Mouse (Mus musculus) layer of hippocampus, adult 9-10 months (tissue): ENCODE data around the gene Gramd4.
"Not testable (repeated sequence)": the region's sequence is repeated elsewhere in the genome, so short reads cannot be mapped to it uniquely, and the experiment has no call there.

ENCODE experiments used
- DNase-seq: peaks from one replicate; pipeline ENCODE4 v3.0.0; 2022; ENCODE audit warnings: low spot score

Gene Gramd4

DNA sequence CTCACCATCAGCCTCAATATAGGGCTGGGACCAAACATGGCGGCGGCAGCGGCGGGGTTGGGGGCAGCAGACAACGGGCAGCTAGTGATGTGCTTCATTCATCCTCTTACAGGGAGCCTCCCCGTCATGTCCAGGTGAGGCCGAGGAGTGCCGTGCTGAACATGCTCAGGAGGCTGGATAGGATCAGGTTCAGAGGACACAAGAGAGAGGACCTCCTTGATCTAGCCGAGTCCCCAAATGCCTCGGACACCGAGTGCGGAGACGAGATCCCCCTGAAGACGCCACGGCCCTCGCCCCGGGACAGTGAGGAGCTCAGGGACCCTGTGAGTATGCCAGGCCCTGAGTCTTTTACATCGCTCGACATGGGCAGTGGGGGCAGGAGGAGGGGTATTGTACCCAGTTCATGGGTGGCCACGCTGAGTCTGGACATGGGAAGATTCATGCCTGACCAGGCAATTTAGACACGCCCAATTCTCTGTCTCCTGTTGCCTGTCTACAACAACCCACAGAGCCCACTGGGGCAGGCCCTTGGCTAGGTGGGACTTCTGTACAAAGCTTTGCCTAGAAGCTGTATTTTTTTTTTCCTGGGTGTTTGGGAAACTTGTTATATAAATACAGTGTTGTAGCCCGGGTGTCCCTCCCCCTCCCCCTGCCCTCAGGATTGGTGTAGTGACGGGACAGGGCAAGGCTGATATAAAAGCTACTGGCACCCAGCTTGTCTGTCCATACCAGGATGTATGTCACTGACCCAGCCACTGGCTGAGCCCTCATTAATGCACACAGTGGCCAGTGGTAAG, 33.9 kb downstream of the Gramd4 start:
- no peak for DNase-seq

DNA sequence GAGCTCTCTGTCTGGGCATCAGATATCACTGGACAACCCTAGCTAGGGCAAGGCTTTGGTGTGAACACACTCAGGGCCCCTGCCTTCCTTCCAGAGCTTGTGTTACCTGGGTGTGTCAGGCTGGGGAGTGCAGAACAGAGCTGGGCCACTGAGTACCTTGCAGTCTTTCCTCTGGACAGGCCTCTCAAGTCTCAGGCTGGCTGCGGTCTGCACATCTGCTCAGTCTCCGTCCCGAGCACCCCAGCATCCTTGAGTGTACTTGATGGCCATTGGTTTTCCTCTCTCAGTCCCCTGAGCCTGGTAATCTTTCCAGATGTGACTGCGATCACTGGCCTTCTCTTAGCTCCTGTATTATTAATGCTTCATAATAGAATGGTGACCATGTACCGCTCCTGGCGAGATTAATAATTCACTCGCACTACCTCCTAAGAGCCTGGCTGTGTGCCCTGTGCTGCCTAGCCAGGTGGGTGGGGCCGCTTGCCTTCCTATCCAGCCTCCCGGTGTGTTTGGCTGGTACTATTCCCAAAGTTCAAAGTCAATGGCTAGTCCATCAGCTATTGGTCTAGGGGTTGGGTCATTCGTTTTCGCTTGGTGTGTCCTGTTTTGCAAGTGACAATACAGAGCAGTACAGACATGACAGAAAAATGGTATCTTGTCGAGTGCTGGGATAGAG, 34.6 kb downstream of the Gramd4 start:
- no peak for DNase-seq

DNA sequence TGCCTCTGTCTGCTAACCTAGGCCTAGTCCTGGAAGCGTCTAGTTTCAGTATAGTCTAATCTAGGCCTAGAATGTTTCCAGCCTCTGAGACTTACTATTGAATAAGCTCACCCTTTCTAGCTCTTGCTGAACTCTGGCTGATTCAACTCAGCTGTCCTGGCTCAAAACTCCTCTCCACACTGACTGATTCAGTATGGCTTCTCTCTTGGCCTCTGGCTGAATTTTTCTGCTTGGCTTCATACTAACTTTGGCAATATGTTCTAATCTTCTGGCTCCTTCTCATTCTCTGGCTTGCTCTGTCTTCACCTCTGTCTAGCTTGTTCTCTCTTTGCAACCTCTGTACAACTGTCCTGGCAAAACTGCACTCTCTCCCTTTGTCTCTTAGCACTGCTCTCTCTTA, 35.7 kb downstream of the Gramd4 start:
- no peak for DNase-seq

DNA sequence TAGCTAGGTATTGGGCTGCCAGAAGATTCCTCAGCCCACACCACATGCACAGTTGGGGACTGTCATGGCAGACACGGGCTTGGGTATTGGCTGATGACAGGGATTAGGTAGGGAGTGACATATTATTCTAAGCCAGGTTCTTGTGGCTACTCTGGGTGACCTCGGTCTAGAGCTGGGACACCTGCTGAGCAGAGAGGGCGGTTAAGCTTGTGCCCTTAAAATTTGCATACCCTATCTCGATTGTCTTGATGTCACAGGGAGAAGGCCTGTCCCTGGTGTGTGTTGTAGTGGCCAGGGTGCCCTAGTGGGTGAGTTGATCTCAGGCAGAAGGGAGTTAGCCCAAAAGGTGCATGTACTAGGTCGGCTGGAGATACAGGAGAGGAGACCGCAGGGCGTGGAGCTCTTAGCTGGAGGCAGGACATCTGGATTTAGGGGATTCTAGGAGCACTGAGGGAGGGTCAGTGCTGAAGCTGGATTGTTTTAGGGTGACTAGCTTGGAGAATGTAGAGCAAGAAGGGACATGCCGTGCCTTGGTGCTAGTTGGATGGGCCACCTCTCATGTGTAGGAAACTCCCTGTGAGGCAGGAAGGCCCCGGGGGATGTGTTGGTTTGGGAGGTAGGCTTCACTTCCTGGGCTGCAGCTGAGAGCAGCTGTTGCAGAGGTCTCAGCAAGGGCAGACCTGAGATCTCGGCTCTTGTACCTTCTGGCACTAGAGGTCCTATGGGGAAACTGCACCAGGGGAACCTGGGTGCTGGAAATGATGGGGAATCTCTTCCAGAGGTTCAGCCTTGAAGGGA, 37.0 kb downstream of the Gramd4 start:
- no peak for DNase-seq

DNA sequence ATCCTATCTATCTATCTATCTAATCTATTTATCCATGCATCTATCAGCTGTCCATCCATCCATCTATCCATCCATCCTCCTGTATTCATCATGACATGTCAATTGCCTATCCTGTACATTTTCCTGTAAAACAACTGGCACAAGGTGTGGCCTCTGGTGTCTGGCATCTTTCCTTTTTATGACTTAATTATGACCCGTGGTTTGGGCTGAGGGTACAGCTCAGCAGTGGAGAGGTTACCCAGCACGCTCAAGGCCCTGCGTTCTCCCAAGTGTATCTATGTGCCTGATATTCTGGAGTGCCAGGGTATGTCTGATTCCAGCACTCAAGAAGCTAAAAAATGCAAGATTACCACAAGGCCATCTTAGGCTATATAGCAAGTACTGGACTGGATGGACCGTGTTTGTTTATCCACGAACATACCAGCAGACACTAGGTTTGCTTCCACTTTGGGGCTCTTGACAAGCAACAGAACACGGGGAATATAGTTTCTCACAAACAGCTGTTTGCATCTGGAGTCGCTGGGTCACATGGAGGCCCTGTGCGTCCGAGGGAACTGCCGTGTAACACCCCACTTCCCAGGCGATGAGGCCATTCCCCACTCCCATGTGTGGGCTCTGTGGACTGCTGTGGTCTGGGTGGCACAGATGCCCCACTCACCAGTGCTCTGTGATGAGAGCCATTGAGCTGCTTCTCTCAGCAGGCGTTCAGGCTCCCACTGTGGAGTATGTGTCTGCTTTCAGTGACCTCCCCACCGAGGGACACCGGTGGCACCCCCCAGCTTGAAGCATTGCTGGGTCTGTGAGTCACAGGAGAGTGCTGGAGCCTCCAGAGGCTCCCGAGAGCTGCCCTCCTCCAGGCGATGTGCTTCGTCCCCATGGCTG, 38.5 kb downstream of the Gramd4 start:
- no peak for DNase-seq

DNA sequence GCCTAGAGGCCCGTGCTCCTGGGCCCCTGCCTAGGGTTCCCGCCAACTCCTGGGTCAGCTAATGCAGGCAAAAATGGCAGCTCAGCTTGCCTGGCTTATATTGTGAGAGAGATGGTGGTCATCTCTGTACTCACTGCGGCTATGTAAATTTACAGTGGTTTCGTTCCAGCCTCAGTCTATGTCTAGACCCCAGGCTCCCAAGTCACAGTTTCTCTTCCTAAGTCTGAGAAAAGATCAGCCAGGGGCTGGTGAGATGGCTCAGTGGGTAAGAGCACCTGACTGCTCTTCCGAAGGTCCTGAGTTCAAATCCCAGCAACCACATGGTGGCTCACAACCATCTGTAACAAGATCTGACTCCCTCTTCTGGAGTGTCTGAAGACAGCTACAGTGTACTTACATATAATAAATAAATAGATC, 39.1 kb downstream of the Gramd4 start:
- not testable (repeated sequence) for DNase-seq

DNA sequence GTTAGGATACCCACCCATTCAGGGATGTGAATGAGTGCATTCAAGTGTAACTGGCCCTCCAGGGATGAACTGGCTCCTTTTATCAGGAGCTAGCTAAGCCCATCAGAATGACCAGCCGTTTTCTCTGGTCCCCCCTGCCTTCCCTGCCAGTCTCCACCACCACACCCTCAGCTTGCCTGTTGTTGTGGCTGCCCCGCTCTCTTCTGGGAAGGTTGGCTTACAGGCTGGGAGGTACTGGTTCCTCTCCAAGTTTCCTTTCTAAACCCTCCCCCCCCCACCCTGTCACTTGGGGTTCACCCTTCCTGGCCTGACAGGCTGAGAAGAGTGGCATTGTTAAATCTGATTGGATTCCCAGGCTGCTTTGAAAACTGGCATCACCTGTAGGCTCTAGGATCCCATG, 40.4 kb downstream of the Gramd4 start:
- no peak for DNase-seq

DNA sequence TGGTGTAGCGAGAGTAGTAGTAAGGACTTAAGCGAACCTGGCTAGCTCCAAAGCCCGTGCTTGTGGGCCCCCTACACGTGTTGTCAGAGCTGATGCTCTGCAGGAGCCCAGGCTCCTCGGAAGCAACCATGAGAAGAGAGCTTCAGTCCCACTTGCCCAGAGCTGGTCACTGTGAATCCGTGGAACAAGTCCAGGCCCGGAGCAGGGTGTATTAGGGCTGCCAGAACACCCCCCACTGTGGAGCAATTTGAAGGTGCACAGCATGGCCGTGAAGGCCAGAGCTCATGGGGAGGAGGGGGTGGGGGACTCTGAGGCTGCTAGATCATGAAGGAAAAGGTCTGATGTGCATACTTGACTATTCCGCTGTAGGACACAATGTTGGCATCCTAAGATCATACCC, 44.1 kb downstream of the Gramd4 start:
- no peak for DNase-seq

DNA sequence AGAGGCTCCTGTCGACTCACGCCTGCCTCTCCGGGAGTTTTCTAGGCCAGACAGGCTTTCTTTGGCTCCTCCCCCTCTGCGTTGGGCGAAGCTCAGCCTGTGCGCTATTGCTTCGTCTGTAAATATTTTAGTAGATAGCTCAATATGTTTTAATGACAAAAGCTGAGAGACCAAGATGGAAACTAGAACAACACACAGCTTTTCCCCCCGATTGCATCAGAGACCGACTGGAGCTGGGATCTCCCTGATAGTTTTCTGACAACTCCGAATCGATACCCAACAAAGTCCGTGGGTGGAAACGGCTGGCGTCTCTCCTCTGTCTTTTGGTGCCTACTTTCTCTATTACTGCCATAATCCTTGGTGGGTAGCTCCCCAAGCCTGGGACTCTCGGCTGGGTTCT, 44.8 kb downstream of the Gramd4 start:
- no peak for DNase-seq

DNA sequence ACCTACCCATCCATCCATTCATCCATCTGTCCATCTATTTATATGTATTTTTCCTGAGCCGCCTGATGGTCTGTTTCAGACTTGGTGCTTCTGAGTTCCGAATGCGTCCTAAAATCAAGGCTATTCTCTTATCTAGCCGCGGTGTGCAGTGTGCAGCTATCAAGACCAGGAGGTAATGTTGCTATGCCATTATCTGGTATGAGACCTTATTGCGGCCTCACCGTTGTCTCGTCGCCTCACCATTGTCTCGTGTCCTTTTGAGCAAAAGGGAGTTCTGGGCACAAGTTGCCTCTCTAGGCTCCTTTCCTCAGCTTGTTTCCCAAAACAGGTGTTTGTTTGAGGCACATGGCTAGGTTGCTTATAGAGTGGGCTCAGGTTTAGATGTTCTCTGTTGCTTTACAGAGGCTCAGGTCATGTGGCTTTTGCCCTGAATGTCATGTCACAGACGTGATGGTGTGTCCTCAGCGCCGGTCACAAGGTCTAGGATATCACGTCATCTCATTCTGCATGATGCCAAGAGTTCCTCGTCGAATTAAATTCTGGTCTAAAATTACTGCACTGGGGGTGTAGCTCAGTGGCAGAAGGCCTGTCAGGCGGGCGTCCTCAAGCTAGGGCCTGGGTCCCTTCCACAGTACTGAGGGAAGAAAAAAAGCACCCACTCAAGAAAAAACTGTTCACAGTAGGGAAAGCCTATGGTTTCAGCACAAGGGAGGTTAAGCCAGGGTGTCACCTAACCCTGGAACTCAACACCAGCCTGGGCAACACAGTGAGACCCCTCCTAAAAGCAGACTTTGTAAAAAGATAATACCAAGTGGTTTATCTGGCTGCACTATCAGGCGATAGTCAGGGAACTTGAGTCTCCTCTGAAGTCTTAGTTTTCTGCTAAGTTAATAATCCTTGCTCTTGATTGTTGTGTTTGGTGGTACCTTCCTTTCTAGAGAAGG, 47.2 kb downstream of the Gramd4 start:
- no peak for DNase-seq

DNA sequence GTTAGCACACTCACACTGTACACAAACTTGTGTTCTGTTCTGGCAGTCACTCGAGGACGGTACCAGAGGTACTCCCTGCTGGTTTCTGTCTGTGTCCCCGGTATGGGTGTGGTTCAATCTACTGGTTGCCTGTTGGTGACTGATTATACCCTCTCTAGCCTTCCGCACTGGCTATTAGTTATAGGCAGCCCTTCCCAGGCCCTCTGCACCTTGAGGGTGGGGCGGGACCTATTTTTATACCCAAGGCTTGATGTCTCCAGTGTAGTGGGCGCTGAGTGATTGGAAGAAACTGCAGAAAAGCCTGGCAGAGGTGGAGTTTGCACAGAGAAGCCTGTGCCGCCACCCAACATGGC, 47.8 kb downstream of the Gramd4 start:
- no peak for DNase-seq

DNA sequence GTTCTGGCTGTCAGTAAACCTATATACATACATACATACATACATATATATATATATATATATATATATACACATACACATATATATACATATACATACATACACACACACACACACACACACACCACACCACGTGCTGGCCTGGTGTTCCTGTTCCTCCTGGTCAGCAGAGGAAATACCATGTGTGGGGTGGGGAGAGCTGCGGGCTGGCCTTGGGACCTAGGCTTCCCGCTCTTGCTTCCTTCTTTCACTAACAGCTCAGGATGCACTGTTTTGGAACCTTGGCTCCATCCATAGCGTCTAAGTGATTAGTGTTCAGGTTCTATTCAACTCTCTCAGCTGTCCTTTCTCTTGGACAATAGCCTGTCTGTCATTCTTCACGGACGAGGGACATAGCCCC, 48.3 kb downstream of the Gramd4 start:
- no peak for DNase-seq

DNA sequence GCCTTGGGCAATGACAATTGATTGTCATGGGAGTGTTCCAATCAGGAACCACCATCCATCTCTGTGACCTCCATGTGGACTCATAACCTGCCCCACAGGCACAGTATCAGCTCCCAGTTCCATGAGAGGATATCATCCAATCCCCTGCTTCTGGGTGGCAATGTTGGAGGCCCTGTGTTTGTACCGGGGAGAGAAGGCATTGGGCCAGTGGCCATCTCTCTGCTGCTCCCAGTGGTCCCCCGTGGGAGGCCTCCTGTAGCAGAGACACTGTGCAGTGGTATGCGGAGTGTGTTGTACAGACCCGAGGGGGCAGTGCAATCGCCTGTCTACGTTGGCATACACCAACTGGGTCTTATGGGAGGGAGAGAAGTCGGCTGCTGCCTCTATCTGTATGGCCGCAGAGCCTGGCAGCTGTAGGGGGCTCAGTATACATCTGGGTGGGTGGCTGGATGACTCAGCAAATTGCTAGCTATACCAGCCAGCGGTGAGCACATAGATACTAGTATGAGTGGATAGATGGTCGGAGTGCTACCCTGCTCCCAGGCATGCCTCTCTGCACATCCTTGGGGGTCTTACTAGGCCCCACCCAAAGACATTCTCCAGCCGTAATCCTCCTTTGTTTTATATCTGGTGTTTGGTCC, 50.5 kb downstream of the Gramd4 start:
- DNase-seq: no peak

DNA sequence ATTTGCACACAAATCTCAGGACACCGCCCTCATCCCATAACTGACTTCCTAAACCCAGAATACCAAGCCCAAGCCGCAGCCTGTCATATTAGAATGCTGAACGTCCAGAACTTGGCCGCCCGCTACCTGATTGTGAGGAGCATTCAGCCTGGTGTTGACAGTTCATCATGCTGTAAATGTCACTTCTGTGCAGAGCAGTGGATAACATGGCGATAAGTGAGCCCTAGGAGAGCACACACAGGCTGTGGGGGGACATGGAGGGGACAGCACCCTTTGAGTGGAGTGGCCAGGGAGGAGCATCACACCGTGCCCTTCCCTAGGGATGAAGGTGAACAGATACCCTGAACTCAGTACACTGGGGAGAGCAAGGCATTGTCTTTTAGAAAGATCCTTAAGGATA, 51.8 kb downstream of the Gramd4 start:
- no peak for DNase-seq

DNA sequence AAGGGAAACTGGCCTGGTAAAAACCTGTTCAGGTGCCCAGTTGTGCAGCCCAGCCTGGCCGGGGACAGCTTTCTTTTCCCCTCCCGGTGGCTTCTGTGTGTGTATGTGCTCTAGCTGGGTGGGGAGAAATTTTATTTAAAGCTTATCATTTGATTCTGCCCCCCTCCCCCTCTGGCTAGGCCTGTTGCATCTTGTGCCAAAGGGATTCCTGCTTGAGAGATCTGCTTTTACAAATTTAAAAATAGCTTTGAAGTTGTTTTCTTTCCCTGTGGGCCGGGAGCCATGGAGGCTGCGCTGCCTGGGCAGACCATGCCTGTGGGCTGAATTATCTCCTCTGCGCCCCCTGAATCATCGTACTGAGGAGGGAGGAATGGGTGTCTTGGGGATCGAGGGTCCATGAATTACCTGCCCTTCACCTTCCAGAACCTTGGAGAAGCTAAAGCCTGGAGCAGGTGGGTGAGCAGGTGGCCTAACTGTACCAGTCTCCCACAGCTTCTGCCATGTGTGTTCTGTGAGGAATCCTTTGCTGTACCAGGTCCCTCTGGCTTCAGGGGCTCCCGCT, 52.2 kb downstream of the Gramd4 start:
- DNase-seq: no peak

DNA sequence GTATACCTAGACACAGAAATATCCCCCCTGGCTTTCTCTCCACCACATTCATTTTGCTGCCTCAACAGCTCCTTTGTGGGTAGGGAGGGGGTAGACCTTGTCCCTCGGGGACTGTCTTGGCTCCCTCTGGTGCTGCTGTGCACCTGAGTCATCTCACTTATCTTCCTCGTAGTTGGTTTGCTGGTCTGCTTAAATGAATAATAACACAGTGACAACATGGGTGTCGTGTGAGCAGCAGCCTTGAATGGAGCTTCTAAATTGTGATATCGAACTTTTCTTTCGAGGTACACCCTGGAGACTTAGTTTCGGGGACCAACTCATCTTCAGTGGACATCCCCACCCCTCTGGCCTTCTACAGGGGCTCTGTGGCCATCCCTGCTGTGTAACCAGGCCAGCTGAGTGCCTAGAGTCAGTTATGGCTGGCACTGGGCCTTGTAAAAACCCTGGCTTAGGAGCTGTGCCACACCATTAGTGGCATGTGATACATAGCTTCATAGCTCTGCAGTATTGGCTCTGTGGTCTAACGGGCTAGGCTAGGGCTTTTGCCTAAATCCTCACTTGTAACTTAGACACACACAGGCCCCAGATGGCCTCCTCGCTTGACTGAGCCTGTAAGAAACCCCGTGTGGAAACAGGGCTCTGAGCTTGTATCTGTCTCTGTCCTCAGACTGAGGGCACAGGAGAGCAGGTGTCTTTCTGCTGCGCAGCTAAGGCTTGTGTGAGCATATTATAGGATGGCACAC, 53.0 kb downstream of the Gramd4 start:
- no peak for DNase-seq

DNA sequence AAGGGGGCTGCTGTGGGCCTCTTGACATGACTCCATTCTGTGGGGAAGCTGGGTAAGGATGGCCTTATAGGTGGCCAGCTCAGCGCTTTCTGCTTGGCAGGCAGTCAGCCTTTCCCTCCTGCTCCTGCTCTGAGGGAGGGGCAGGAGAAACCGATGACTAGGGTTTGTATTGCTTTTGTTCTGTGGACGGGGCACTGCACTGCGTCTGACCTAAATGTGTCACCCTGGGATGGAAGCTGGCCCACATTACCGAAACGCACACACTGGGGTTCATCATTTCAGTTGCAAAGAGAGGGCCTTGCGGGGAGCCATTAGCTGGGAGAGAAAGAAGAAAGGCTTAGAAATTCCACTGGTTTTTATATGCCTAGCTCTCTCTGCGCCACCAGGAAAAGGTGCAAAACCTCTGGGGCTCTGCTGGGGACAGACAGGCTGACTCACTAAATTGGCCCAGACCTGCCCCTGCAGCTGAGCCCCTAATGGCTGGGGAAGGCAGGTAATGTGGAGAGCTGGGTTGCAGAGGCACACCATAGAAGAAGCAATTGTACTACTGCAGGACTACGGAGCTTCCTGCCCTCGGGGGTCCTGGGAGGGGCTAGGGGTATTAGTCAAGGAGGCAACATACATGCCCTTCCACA, 55.3 kb downstream of the Gramd4 start:
- no peak for DNase-seq

DNA sequence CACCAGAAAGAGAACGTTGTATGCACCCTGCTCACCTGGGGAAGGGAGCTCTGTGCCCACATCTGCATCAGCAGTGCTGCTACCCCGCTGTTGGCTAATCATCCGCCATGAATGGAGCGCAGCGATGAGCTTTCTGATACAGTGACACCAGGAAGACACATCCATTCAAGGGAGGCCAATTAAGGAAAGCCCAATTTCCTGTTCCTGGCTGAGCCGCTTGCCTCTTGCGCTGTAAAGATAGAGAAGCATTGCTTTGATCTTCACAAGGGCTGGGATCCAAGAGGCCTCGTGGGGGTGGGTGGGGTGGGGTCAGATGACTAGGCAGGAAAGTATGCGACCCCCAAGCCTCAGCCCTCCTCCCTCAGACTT, 55.8 kb downstream of the Gramd4 start:
- no peak for DNase-seq

DNA sequence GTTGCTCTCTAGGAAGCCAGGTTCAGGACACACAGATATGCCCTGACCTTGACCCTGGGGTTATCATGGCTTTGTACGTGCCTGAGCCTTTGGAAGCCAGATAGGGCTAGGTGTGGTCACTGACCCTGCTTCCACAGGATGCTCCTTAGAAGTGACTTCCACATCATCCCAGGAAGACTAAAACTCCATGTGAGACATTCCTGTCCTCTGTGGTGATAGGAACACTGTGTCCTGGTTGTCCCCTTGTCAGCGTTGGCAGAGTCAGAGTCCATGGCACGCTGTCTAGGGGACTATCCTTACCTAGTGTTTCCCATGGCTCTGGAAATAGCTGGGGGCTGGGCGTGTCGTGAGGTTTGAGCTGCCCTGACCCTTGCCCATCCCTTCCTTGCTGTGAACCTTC, 58.9 kb downstream of the Gramd4 start:
- no peak for DNase-seq
